Mouse (Mus musculus) bone marrow macrophage, adult 2 months (primary cell): ENCODE measurements around the gene Cd52.

Source experiments
- CTCF ChIP-seq: IDR thresholded peaks from 2 replicates; pipeline ENCODE4 v1.5.1; 2012; ENCODE audit warnings: low read depth, mild to moderate bottlenecking, low read length, moderate library complexity
- POLR2A ChIP-seq: IDR thresholded peaks from 2 replicates; pipeline ENCODE4 v1.6.1; 2012; ENCODE audit warnings: mild to moderate bottlenecking, low read depth, low read length, borderline replicate concordance

DNA sequence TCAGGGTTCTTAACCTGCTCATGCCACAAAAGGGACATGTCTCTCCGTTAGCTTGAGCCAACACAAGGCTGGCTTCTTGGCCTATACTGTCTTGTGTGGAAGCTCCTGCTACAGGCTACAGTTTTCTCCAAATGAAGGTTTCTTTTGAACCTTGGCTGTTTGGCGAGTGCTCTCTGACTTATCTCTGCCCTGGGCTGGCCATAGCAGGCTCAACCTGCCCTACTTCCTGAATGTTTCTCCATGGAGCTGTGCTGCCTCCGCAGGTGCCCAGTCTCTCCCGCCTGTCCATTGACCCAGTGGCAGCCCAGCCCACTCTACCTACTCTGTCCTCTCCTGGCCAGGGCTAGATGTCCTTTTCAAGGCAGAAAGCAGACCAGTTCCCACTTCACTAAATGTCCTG, 26.0 kb upstream of the Cd52 start:
- TF ChIP-seq CTCF, result no peak
- no peak for TF ChIP-seq POLR2A
